Mouse (Mus musculus): ENCODE results near the gene Tcf12. TPM values are rescaled to one million over a fixed set of nuclear protein-coding genes. Genes with fewer than 3 reads are reported as not detected.
A peak's percentile ranks its signal among the peaks of the same experiment; 100 is the strongest.

Gene Tcf12
- polyA plus RNA-seq, 1 experiment, result 52.1 TPM

DNA sequence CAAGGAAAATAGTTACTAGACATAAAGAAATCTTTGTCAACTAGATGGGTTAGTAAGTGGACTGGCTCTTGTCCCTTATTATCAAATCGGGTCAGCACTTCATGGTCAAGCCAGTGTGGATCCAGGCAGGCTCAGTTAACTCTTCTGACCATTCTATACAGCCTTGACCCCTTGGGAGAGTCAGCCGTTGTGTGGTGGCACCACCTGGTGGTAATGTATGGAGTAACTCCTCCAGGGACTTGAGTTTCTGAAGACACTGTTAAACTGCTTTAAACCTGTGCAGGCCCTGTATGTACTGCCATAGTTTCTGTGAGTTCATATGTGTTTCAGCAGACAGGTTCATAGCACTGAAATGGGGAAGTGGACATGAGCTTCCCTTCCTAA is 305.3 kb downstream of the Tcf12 start:
- Histone ChIP-seq H3K27me3 (ENCODE audit: control insufficient read depth, insufficient read depth, low read length) (no peaks in the 10 kb centered on the region), H3K4me1 (ENCODE audit: control insufficient read depth, insufficient read depth, insufficient read length) (no peaks in the 10 kb centered on the region), H3K27ac (ENCODE audit: insufficient read depth, low read length) (no peak overlapping the region), H3K36me3 (ENCODE audit: control insufficient read depth, insufficient read depth, low read length) (no peaks in the 10 kb centered on the region), H3K4me3 (ENCODE audit: extremely low read depth, insufficient read depth, insufficient read length) (no peak overlapping the region)
- DNase-seq (ENCODE audit: low read depth in 1 of 2, low spot score in 2 of 2), result peak in 1 of 2 experiments; percentile 61
- WGBS, result 0% methylated on average over 2 of the region's 2 CpGs
- TF ChIP-seq CTCF (IDR thresholded peaks at IDR 0.05; ENCODE audit: extremely low read depth, insufficient read depth, insufficient read length, insufficient replicate concordance) (peak; percentile 61; the same call in 1 of the 2 replicates), POLR2A (IDR thresholded peaks at IDR 0.05; ENCODE audit: low read depth, low read length) (no peak)

- Histone ChIP-seq H3K4me1 (ENCODE audit: control insufficient read depth, insufficient read depth, insufficient read length) (no peaks in the 10 kb centered on the region), H3K27me3 (ENCODE audit: control insufficient read depth, insufficient read depth, low read length) (no peaks in the 10 kb centered on the region), H3K4me3 (ENCODE audit: extremely low read depth, insufficient read depth, insufficient read length) (no peak overlapping the region), H3K36me3 (ENCODE audit: control insufficient read depth, insufficient read depth, low read length) (no peaks in the 10 kb centered on the region), H3K27ac (ENCODE audit: insufficient read depth, low read length) (no peak overlapping the region)
- no peak for DNase-seq (ENCODE audit: low read depth in 1 of 2, low spot score in 2 of 2)
- 70% methylated on average over 6 of the region's 6 CpGs for WGBS
- TF ChIP-seq CTCF (IDR thresholded peaks at IDR 0.05; ENCODE audit: extremely low read depth, insufficient read depth, insufficient read length, insufficient replicate concordance) (no peak), POLR2A (IDR thresholded peaks at IDR 0.05; ENCODE audit: low read depth, low read length) (no peak)
Measured at GRCm38 (mm10) chr9:71805646-71806421, 305.8 kb downstream of the Tcf12 start.

DNA sequence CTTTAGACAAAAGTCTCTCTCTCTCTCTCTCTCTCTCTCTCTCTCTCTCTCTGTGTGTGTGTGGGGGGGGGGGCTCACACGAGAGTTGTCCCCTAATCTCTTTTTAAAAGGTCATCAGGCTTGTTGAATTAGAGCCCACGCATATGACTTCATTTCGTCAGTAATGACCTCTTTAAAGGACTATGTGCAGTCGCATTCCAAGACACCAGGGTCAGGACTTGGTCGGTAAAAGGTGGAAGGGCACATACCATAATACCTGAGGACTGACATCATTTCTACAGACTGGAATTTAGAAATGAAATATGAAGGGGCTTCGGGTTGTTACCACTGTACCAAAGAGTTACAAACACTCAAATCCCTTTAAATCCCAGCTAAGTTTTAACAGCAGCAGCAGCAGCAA is 307.6 kb downstream of the Tcf12 start:
- 81% methylated on average over 6 of the region's 6 CpGs for WGBS
- H3K27me3 ChIP-seq (ENCODE audit: control insufficient read depth, insufficient read depth, low read length), result no peaks in the 10 kb centered on the region
- TF ChIP-seq POLR2A (IDR thresholded peaks at IDR 0.05; ENCODE audit: low read depth, low read length) (no peak), CTCF (IDR thresholded peaks at IDR 0.05; ENCODE audit: extremely low read depth, insufficient read depth, insufficient read length, insufficient replicate concordance) (no peak)
- H3K4me1 ChIP-seq (ENCODE audit: control insufficient read depth, insufficient read depth, insufficient read length), result no peaks in the 10 kb centered on the region
- no peak overlapping the region for H3K27ac ChIP-seq (ENCODE audit: insufficient read depth, low read length)
- no peak for DNase-seq (ENCODE audit: low read depth in 1 of 2, low spot score in 2 of 2)
- H3K4me3 ChIP-seq (ENCODE audit: extremely low read depth, insufficient read depth, insufficient read length), result no peak overlapping the region
- H3K36me3 ChIP-seq (ENCODE audit: control insufficient read depth, insufficient read depth, low read length), result no peaks in the 10 kb centered on the region

- Histone ChIP-seq H3K4me1 (ENCODE audit: control insufficient read depth, insufficient read depth, insufficient read length) (no peaks in the 10 kb centered on the region), H3K27me3 (ENCODE audit: control insufficient read depth, insufficient read depth, low read length) (no peaks in the 10 kb centered on the region), H3K4me3 (ENCODE audit: extremely low read depth, insufficient read depth, insufficient read length) (no peak overlapping the region), H3K36me3 (ENCODE audit: control insufficient read depth, insufficient read depth, low read length) (no peaks in the 10 kb centered on the region), H3K27ac (ENCODE audit: insufficient read depth, low read length) (no peak overlapping the region)
- TF ChIP-seq POLR2A (IDR thresholded peaks at IDR 0.05; ENCODE audit: low read depth, low read length) (no peak), CTCF (IDR thresholded peaks at IDR 0.05; ENCODE audit: extremely low read depth, insufficient read depth, insufficient read length, insufficient replicate concordance) (no peak)
- 84% methylated on average over 7 of the region's 7 CpGs for WGBS
- no peak for DNase-seq (ENCODE audit: low read depth in 1 of 2, low spot score in 2 of 2)
Measured at GRCm38 (mm10) chr9:71803281-71803680, 308.4 kb downstream of the Tcf12 start.

- TF ChIP-seq CTCF (IDR thresholded peaks at IDR 0.05; ENCODE audit: extremely low read depth, insufficient read depth, insufficient read length, insufficient replicate concordance) (no peak), POLR2A (IDR thresholded peaks at IDR 0.05; ENCODE audit: low read depth, low read length) (no peak)
- Histone ChIP-seq H3K4me3 (ENCODE audit: extremely low read depth, insufficient read depth, insufficient read length) (no peak overlapping the region), H3K36me3 (ENCODE audit: control insufficient read depth, insufficient read depth, low read length) (no peaks in the 10 kb centered on the region), H3K27me3 (ENCODE audit: control insufficient read depth, insufficient read depth, low read length) (no peaks in the 10 kb centered on the region), H3K27ac (ENCODE audit: insufficient read depth, low read length) (no peak overlapping the region), H3K4me1 (ENCODE audit: control insufficient read depth, insufficient read depth, insufficient read length) (no peaks in the 10 kb centered on the region)
- WGBS, result 87% methylated on average over 5 of the region's 5 CpGs
- no peak for DNase-seq (ENCODE audit: low read depth in 1 of 2, low spot score in 2 of 2)
Measured at GRCm38 (mm10) chr9:71799598-71799997, 312.1 kb downstream of the Tcf12 start.

- TF ChIP-seq POLR2A (IDR thresholded peaks at IDR 0.05; ENCODE audit: low read depth, low read length), result no peak
- TF ChIP-seq CTCF (IDR thresholded peaks at IDR 0.05; ENCODE audit: extremely low read depth, insufficient read depth, insufficient read length, insufficient replicate concordance), result no peak
- Histone ChIP-seq H3K27me3 (ENCODE audit: control insufficient read depth, insufficient read depth, low read length) (no peaks in the 10 kb centered on the region), H3K4me1 (ENCODE audit: control insufficient read depth, insufficient read depth, insufficient read length) (no peaks in the 10 kb centered on the region), H3K36me3 (ENCODE audit: control insufficient read depth, insufficient read depth, low read length) (no peaks in the 10 kb centered on the region), H3K27ac (ENCODE audit: insufficient read depth, low read length) (no peak overlapping the region), H3K4me3 (ENCODE audit: extremely low read depth, insufficient read depth, insufficient read length) (no peak overlapping the region)
- no peak for DNase-seq (ENCODE audit: low read depth in 1 of 2, low spot score in 2 of 2)
- WGBS, result 83% methylated on average over 5 of the region's 5 CpGs
Measured at GRCm38 (mm10) chr9:71798176-71798575, 313.5 kb downstream of the Tcf12 start.

Other genes starting within 250 kb of the Tcf12 start
- 5.6 and 6.8 TPM in 2 replicates for gene Zfp280d, start 163.0 kb upstream of the Tcf12 start, polyA plus RNA-seq (2012; rRNA removed)

All from spleen, adult 2 months (tissue).